Mouse (Mus musculus) 416B (cell line): Measurements from ENCODE around the gene Cacnb2.

ENCODE experiments used
- DNase-seq: peaks from one replicate; pipeline ENCODE4 v3.0.0; 2011; ENCODE audit warnings: low read depth

The Cacnb2 gene

GRCm38 (mm10) chr2:14873116-14873515, 270.2 kb downstream of the Cacnb2 start:
- DNase-seq, result no peak

- DNase-seq, result no peak
These were observed 270.9 kb downstream of the Cacnb2 start for GRCm38 (mm10) chr2:14873701-14874181.

- no peak for DNase-seq
These were observed 271.6 kb downstream of the Cacnb2 start for GRCm38 (mm10) chr2:14874281-14875037.

- no peak for DNase-seq
These were observed 272.2 kb downstream of the Cacnb2 start for GRCm38 (mm10) chr2:14875121-14875520.

GRCm38 (mm10) chr2:14875616-14876015, 272.7 kb downstream of the Cacnb2 start:
- no peak for DNase-seq

GRCm38 (mm10) chr2:14878953-14879352, 276.1 kb downstream of the Cacnb2 start:
- DNase-seq, result no peak

- no peak for DNase-seq
These were observed 280.6 kb downstream of the Cacnb2 start for GRCm38 (mm10) chr2:14883460-14883859.

GRCm38 (mm10) chr2:14888406-14889195, 285.7 kb downstream of the Cacnb2 start:
- DNase-seq, result no peak

GRCm38 (mm10) chr2:14903837-14904236, 300.9 kb downstream of the Cacnb2 start:
- no peak for DNase-seq

GRCm38 (mm10) chr2:14904865-14905264, 302.0 kb downstream of the Cacnb2 start:
- no peak for DNase-seq

GRCm38 (mm10) chr2:14907124-14907925, 304.4 kb downstream of the Cacnb2 start:
- no peak for DNase-seq

- no peak for DNase-seq
These were observed 314.8 kb downstream of the Cacnb2 start for GRCm38 (mm10) chr2:14917585-14918247.

GRCm38 (mm10) chr2:14929866-14930265, 327.0 kb downstream of the Cacnb2 start:
- DNase-seq, result no peak

- no peak for DNase-seq
These were observed 329.1 kb downstream of the Cacnb2 start for GRCm38 (mm10) chr2:14931968-14932367.

- DNase-seq, result no peak
These were observed 333.6 kb downstream of the Cacnb2 start for GRCm38 (mm10) chr2:14936492-14936891.

- DNase-seq, result no peak
These were observed 339.4 kb downstream of the Cacnb2 start for GRCm38 (mm10) chr2:14942261-14942660.

GRCm38 (mm10) chr2:14943691-14944357, 340.9 kb downstream of the Cacnb2 start:
- peak; percentile 9 for DNase-seq

- no peak for DNase-seq
These were observed 350.2 kb downstream of the Cacnb2 start for GRCm38 (mm10) chr2:14953090-14953489.

- DNase-seq, result peak; percentile 58
These were observed 358.1 kb downstream of the Cacnb2 start for GRCm38 (mm10) chr2:14960963-14961488.

- peak; percentile 12 for DNase-seq
These were observed 358.6 kb downstream of the Cacnb2 start for GRCm38 (mm10) chr2:14961493-14961892.

GRCm38 (mm10) chr2:14984029-14984428, 381.1 kb downstream of the Cacnb2 start:
- no peak for DNase-seq
